Mouse (Mus musculus): ENCODE measurements around the gene Slc7a6os. TPM values are rescaled to one million over a fixed set of nuclear protein-coding genes. Genes with fewer than 3 reads are reported as not detected.

Slc7a6os gene
- polyA plus RNA-seq, 1 experiment from 2014 or later = 43.4 TPM

GRCm38 (mm10) chr8:106173566-106173965, 37.2 kb downstream of the Slc7a6os start:
- Histone ChIP-seq H3K4me3 (no peak overlapping the region), H3K4me1 (peaks cover 14% of the 10 kb centered on the region; the same call in 1 of the 2 replicates), H3K4me2 (replicated peaks) (no peak overlapping the region), H3K9ac (no peak overlapping the region), H3K9me3 (no peaks in the 10 kb centered on the region), H3K36me3 (no peaks in the 10 kb centered on the region), H3K27ac (no peak overlapping the region), H3K27me3 (no peaks in the 10 kb centered on the region)
- ATAC-seq (ENCODE audit: insufficient number of reproducible peaks, insufficient read depth, low FRiP score, low TSS enrichment) = no peak
- 91% methylated on average over 3 of the region's 3 CpGs for WGBS

- WGBS = 52% methylated on average over 6 of the region's 6 CpGs
Measured at GRCm38 (mm10) chr8:106169934-106170480, 40.7 kb downstream of the Slc7a6os start.

GRCm38 (mm10) chr8:106169017-106169933, 41.5 kb downstream of the Slc7a6os start:
- Histone ChIP-seq H3K4me1 (peaks cover 9% of the 10 kb centered on the region; the same call in 1 of the 2 replicates), H3K36me3 (0 out of 2 replicates have a peak, but pooled peaks cover under 1% of the 10 kb centered on the region), H3K4me2 (replicated peaks) (peak overlapping the region; percentile 91), H3K27ac (peak overlapping the region; percentile 70), H3K27me3 (no peaks in the 10 kb centered on the region), H3K9me3 (no peaks in the 10 kb centered on the region), H3K9ac (peak overlapping the region; percentile 82), H3K4me3 (peak overlapping the region; percentile 91)
- peak; percentile 66 for ATAC-seq (ENCODE audit: insufficient number of reproducible peaks, insufficient read depth, low FRiP score, low TSS enrichment)
- 2% methylated on average over 52 of the region's 54 CpGs for WGBS

More at GRCm38 (mm10) chr8:106169934-106170480, 40.7 kb downstream of the Slc7a6os start:
- Histone ChIP-seq H3K4me3 (peak overlapping the region; percentile 91), H3K36me3 (no peaks in the 10 kb centered on the region), H3K27ac (no peak overlapping the region), H3K4me1 (peaks cover 9% of the 10 kb centered on the region; the same call in 1 of the 2 replicates), H3K4me2 (replicated peaks) (peak overlapping the region; percentile 91), H3K27me3 (no peaks in the 10 kb centered on the region), H3K9ac (peak overlapping the region; percentile 82), H3K9me3 (no peaks in the 10 kb centered on the region)
- ATAC-seq (ENCODE audit: insufficient number of reproducible peaks, insufficient read depth, low FRiP score, low TSS enrichment) = no peak

- Histone ChIP-seq H3K36me3 (peaks cover 8% of the 10 kb centered on the region), H3K4me1 (peaks cover 9% of the 10 kb centered on the region; the same call in 1 of the 2 replicates), H3K9me3 (no peaks in the 10 kb centered on the region), H3K27me3 (no peaks in the 10 kb centered on the region), H3K27ac (peak within 1 kb of the TSS; percentile 70), H3K4me2 (replicated peaks) (peak within 1 kb of the TSS; percentile 91), H3K9ac (peak within 1 kb of the TSS; percentile 82), H3K4me3 (peak within 1 kb of the TSS; percentile 91)
- peak; percentile 79 for ATAC-seq (ENCODE audit: insufficient number of reproducible peaks, insufficient read depth, low FRiP score, low TSS enrichment)
- WGBS = under 1% methylated on average over 54 of the region's 59 CpGs
Measured at GRCm38 (mm10) chr8:106168356-106169016, 42.2 kb downstream of the Slc7a6os start, which contains the start of gene Slc7a6. Slc7a6 (plus strand) TSS chr8:106168857.

- no peak for ATAC-seq (ENCODE audit: insufficient number of reproducible peaks, insufficient read depth, low FRiP score, low TSS enrichment)
- peaks cover 36% of the 10 kb centered on the region for H3K36me3 ChIP-seq
- no peaks in the 10 kb centered on the region for H3K27me3 ChIP-seq
- no peak overlapping the region for H3K4me3 ChIP-seq
- WGBS = 48% methylated on average over 4 of the region's 4 CpGs
- no peak overlapping the region for H3K9ac ChIP-seq
- no peaks in the 10 kb centered on the region for H3K9me3 ChIP-seq
- H3K4me2 ChIP-seq (replicated peaks) = no peak overlapping the region
- peaks cover 9% of the 10 kb centered on the region; the same call in 1 of the 2 replicates for H3K4me1 ChIP-seq
- no peak overlapping the region for H3K27ac ChIP-seq
Measured at GRCm38 (mm10) chr8:106165460-106165859, 45.3 kb downstream of the Slc7a6os start.

GRCm38 (mm10) chr8:106163251-106163650, 47.5 kb downstream of the Slc7a6os start:
- peaks cover 43% of the 10 kb centered on the region for H3K36me3 ChIP-seq
- H3K4me3 ChIP-seq = no peak overlapping the region
- H3K4me1 ChIP-seq = no peaks in the 10 kb centered on the region
- no peak overlapping the region for H3K27ac ChIP-seq
- 93% methylated on average over 9 of the region's 9 CpGs for WGBS
- no peak for ATAC-seq (ENCODE audit: insufficient number of reproducible peaks, insufficient read depth, low FRiP score, low TSS enrichment)
- no peak overlapping the region for H3K4me2 ChIP-seq (replicated peaks)
- H3K9ac ChIP-seq = no peak overlapping the region
- no peaks in the 10 kb centered on the region for H3K27me3 ChIP-seq
- H3K9me3 ChIP-seq = no peaks in the 10 kb centered on the region

GRCm38 (mm10) chr8:106159876-106160275, 50.9 kb downstream of the Slc7a6os start:
- no peak for ATAC-seq (ENCODE audit: insufficient number of reproducible peaks, insufficient read depth, low FRiP score, low TSS enrichment)
- WGBS = 90% methylated on average over 6 of the region's 6 CpGs
- peaks cover 53% of the 10 kb centered on the region for H3K36me3 ChIP-seq

GRCm38 (mm10) chr8:106158381-106158780, 52.4 kb downstream of the Slc7a6os start:
- no peaks in the 10 kb centered on the region for H3K27me3 ChIP-seq
- WGBS = 86% methylated on average over 10 of the region's 10 CpGs

More at GRCm38 (mm10) chr8:106159876-106160275, 50.9 kb downstream of the Slc7a6os start:
- H3K4me1 ChIP-seq = no peaks in the 10 kb centered on the region
- H3K9ac ChIP-seq = no peak overlapping the region
- no peak overlapping the region for H3K27ac ChIP-seq
- no peaks in the 10 kb centered on the region for H3K9me3 ChIP-seq
- no peak overlapping the region for H3K4me2 ChIP-seq (replicated peaks)
- no peaks in the 10 kb centered on the region for H3K27me3 ChIP-seq
- H3K4me3 ChIP-seq = no peak overlapping the region

GRCm38 (mm10) chr8:106157419-106157818, 53.3 kb downstream of the Slc7a6os start:
- no peaks in the 10 kb centered on the region for H3K27me3 ChIP-seq
- ATAC-seq (ENCODE audit: insufficient number of reproducible peaks, insufficient read depth, low FRiP score, low TSS enrichment) = no peak
- H3K9ac ChIP-seq = no peak overlapping the region
- H3K27ac ChIP-seq = no peak overlapping the region
- no peak overlapping the region for H3K4me3 ChIP-seq
- peaks cover 38% of the 10 kb centered on the region for H3K36me3 ChIP-seq
- H3K4me2 ChIP-seq (replicated peaks) = no peak overlapping the region
- WGBS = 100% methylated on average over 1 of the region's 1 CpGs
- no peaks in the 10 kb centered on the region for H3K4me1 ChIP-seq
- H3K9me3 ChIP-seq = no peaks in the 10 kb centered on the region

More at GRCm38 (mm10) chr8:106158381-106158780, 52.4 kb downstream of the Slc7a6os start:
- Histone ChIP-seq H3K4me1 (no peaks in the 10 kb centered on the region), H3K9me3 (no peaks in the 10 kb centered on the region), H3K36me3 (peaks cover 48% of the 10 kb centered on the region), H3K4me2 (replicated peaks) (no peak overlapping the region), H3K4me3 (no peak overlapping the region), H3K27ac (no peak overlapping the region), H3K9ac (no peak overlapping the region)
- ATAC-seq (ENCODE audit: insufficient number of reproducible peaks, insufficient read depth, low FRiP score, low TSS enrichment) = no peak

- Histone ChIP-seq H3K27me3 (no peaks in the 10 kb centered on the region), H3K27ac (no peak overlapping the region), H3K9ac (no peak overlapping the region), H3K4me1 (peaks cover 6% of the 10 kb centered on the region), H3K4me2 (replicated peaks) (no peak overlapping the region), H3K9me3 (no peaks in the 10 kb centered on the region), H3K4me3 (no peak overlapping the region), H3K36me3 (peaks cover 10% of the 10 kb centered on the region)
- WGBS = 81% methylated on average over 4 of the region's 4 CpGs
- ATAC-seq (ENCODE audit: insufficient number of reproducible peaks, insufficient read depth, low FRiP score, low TSS enrichment) = no peak
Measured at GRCm38 (mm10) chr8:106152876-106153275, 57.9 kb downstream of the Slc7a6os start.

- H3K36me3 ChIP-seq = peaks cover 6% of the 10 kb centered on the region
- no peaks in the 10 kb centered on the region for H3K27me3 ChIP-seq
- no peaks in the 10 kb centered on the region for H3K9me3 ChIP-seq
- peak overlapping the region; percentile 70 for H3K4me2 ChIP-seq (replicated peaks)
- 0 out of 2 replicates have a peak overlapping the region, but pooled peaks have one; percentile 11 for H3K27ac ChIP-seq
- H3K4me1 ChIP-seq = peaks cover 6% of the 10 kb centered on the region
- 80% methylated on average over 9 of the region's 9 CpGs for WGBS
- H3K4me3 ChIP-seq = peak overlapping the region; percentile 81
- H3K9ac ChIP-seq = peak overlapping the region; percentile 72
- no peak for ATAC-seq (ENCODE audit: insufficient number of reproducible peaks, insufficient read depth, low FRiP score, low TSS enrichment)
Measured at GRCm38 (mm10) chr8:106151041-106151440, 59.7 kb downstream of the Slc7a6os start.

Data from embryonic facial prominence, embryonic 12.5 days (tissue).